Mouse (Mus musculus) midbrain, embryonic 16.5 days (tissue): ENCODE data around the gene Ccdc57. TPM values are rescaled to one million over a fixed set of nuclear protein-coding genes. Genes with fewer than 3 reads are reported as not detected.

Source experiments
- ATAC-seq: fragments of 200-750 bp; cut with Nextera tagmentation; 2 replicates; pipeline ENCODE4 v1.8.0; 2017; ENCODE audit warnings: moderate TSS enrichment
- H3K27ac ChIP-seq: fragments of 300-500 bp; sonication (generic); 2 replicates; pipeline ENCODE4 v1.5.1; 2014; ENCODE audit warnings: mild to moderate bottlenecking, low read length, mixed read lengths
- H3K27me3 ChIP-seq: fragments of 300-500 bp; sonication (generic); 2 replicates; pipeline ENCODE4 v1.6.1; 2014; ENCODE audit warnings: low read depth, low read length, mixed read lengths; ENCODE audit not compliant: control insufficient read depth, insufficient read depth
- H3K36me3 ChIP-seq: fragments of 300-500 bp; sonication (generic); 2 replicates; pipeline ENCODE4 v1.6.1; 2014; ENCODE audit warnings: mild to moderate bottlenecking, low read length, moderate library complexity, mixed read lengths; ENCODE audit not compliant: control insufficient read depth, insufficient read depth
- H3K4me1 ChIP-seq: fragments of 300-500 bp; sonication (generic); 2 replicates; pipeline ENCODE4 v1.6.1; 2014; ENCODE audit warnings: mild to moderate bottlenecking, low read length, mixed read lengths; ENCODE audit not compliant: control insufficient read depth, insufficient read depth
- H3K4me2 ChIP-seq: fragments of 300-500 bp; sonication (generic); 2 replicates; pipeline ENCODE4 v1.6.1; 2014; ENCODE audit warnings: mild to moderate bottlenecking, low read length, mixed read lengths
- H3K4me3 ChIP-seq: fragments of 300-500 bp; sonication (generic); 2 replicates; pipeline ENCODE4 v1.5.1; 2014; ENCODE audit warnings: low read depth, mild to moderate bottlenecking, low read length, moderate library complexity, mixed read lengths
- H3K9ac ChIP-seq: fragments of 300-500 bp; sonication (generic); 2 replicates; pipeline ENCODE4 v1.6.1; 2014; ENCODE audit warnings: low read depth, low read length, mixed read lengths
- H3K9me3 ChIP-seq: fragments of 300-500 bp; sonication (generic); replicated peaks from 2 replicates; pipeline ENCODE4 v1.6.1; 2014; ENCODE audit warnings: mild to moderate bottlenecking, low read length, mixed read lengths; ENCODE audit not compliant: control insufficient read depth, poor library complexity, severe bottlenecking
- WGBS: fragments of 180-500 bp; shearing (Covaris S2); extraction: QIAGEN DNeasy Blood & Tissue Kit; methylation state at CpG from one replicate; pipeline ENCODE4 v1.1.7; 2014; 5-methylcytosine and 5-hydroxymethylcytosine counted together
- polyA plus RNA-seq: library from polyadenylated mRNA; unstranded; fragments of >200 nt; fragmentation: Nextera tagmentation; extraction: Ambion mirVana; gene quantifications from 2 replicates; pipeline ENCODE4 v1.2.1, GENCODE M21; 2015

The Ccdc57 gene
- polyA plus RNA-seq: 6.8 and 7.1 TPM in 2 replicates

GRCm38 (mm10) chr11:120932564-120933398 is at the start of gene Ccdc57:
Gene Ccdc57, minus strand, starts transcription at chr11:120932872.
- Histone ChIP-seq H3K9ac (peak within 1 kb of the TSS; percentile 81), H3K4me3 (peak within 1 kb of the TSS; percentile 80), H3K4me2 (peak within 1 kb of the TSS; percentile 89), H3K27me3 (no peaks in the 10 kb centered on the region), H3K36me3 (no peaks in the 10 kb centered on the region), H3K9me3 (no peaks in the 10 kb centered on the region), H3K27ac (peak within 1 kb of the TSS; percentile 68), H3K4me1 (peaks cover 12% of the 10 kb centered on the region)
- WGBS: 8% methylated on average over 44 of the region's 44 CpGs
- ATAC-seq: peak; percentile 94

GRCm38 (mm10) chr11:120982459-120982858 is 49.8 kb upstream of the Ccdc57 start:
- Histone ChIP-seq H3K27ac (no peak overlapping the region), H3K9me3 (no peaks in the 10 kb centered on the region), H3K4me2 (no peak overlapping the region), H3K4me3 (no peak overlapping the region), H3K27me3 (no peaks in the 10 kb centered on the region), H3K9ac (no peak overlapping the region), H3K36me3 (peaks cover 21% of the 10 kb centered on the region), H3K4me1 (peaks cover 1% of the 10 kb centered on the region)
- ATAC-seq: no peak

- Histone ChIP-seq H3K27me3 (no peaks in the 10 kb centered on the region), H3K27ac (no peak overlapping the region), H3K36me3 (peaks cover 21% of the 10 kb centered on the region), H3K4me2 (no peak overlapping the region), H3K9me3 (no peaks in the 10 kb centered on the region), H3K4me3 (no peak overlapping the region), H3K9ac (no peak overlapping the region), H3K4me1 (no peaks in the 10 kb centered on the region)
- no peak for ATAC-seq
- 88% methylated on average over 4 of the region's 4 CpGs for whole genome bisulfite sequencing
Measured at GRCm38 (mm10) chr11:120981661-120982060, 49.0 kb upstream of the Ccdc57 start.

GRCm38 (mm10) chr11:120980427-120981035 is 47.9 kb upstream of the Ccdc57 start:
- Histone ChIP-seq H3K36me3 (peaks cover 15% of the 10 kb centered on the region), H3K27ac (no peak overlapping the region), H3K27me3 (no peaks in the 10 kb centered on the region), H3K4me2 (no peak overlapping the region), H3K9me3 (no peaks in the 10 kb centered on the region), H3K4me3 (no peak overlapping the region), H3K4me1 (no peaks in the 10 kb centered on the region), H3K9ac (no peak overlapping the region)
- WGBS: 86% methylated on average over 9 of the region's 9 CpGs
- ATAC-seq: no peak

GRCm38 (mm10) chr11:120979711-120980426 is 47.2 kb upstream of the Ccdc57 start:
- Histone ChIP-seq H3K9ac (no peak overlapping the region), H3K4me1 (no peaks in the 10 kb centered on the region), H3K27me3 (no peaks in the 10 kb centered on the region), H3K27ac (no peak overlapping the region), H3K36me3 (peaks cover 15% of the 10 kb centered on the region), H3K4me2 (no peak overlapping the region), H3K9me3 (no peaks in the 10 kb centered on the region), H3K4me3 (no peak overlapping the region)
- ATAC-seq: no peak
- 93% methylated on average over 8 of the region's 8 CpGs for WGBS

- Histone ChIP-seq H3K9ac (no peak overlapping the region), H3K4me3 (no peak overlapping the region), H3K27me3 (no peaks in the 10 kb centered on the region), H3K4me2 (no peak overlapping the region), H3K27ac (no peak overlapping the region), H3K9me3 (no peaks in the 10 kb centered on the region), H3K4me1 (no peaks in the 10 kb centered on the region), H3K36me3 (peaks cover 39% of the 10 kb centered on the region)
- ATAC-seq: no peak
- 88% methylated on average over 6 of the region's 6 CpGs for WGBS
Measured at GRCm38 (mm10) chr11:120973318-120973717, 40.6 kb upstream of the Ccdc57 start.

- no peaks in the 10 kb centered on the region for H3K4me1 ChIP-seq
- no peaks in the 10 kb centered on the region for H3K9me3 ChIP-seq
- no peak overlapping the region for H3K27ac ChIP-seq
- peaks cover 55% of the 10 kb centered on the region for H3K36me3 ChIP-seq
- no peak overlapping the region for H3K9ac ChIP-seq
- no peak overlapping the region for H3K4me2 ChIP-seq
- H3K27me3 ChIP-seq: no peaks in the 10 kb centered on the region
- ATAC-seq: no peak
- 92% methylated on average over 5 of the region's 5 CpGs for WGBS
- H3K4me3 ChIP-seq: no peak overlapping the region
Measured at GRCm38 (mm10) chr11:120971237-120971636, 38.6 kb upstream of the Ccdc57 start.

- peaks cover 68% of the 10 kb centered on the region for H3K36me3 ChIP-seq
- WGBS: 96% methylated on average over 5 of the region's 5 CpGs
- no peaks in the 10 kb centered on the region for H3K27me3 ChIP-seq
- H3K4me1 ChIP-seq: no peaks in the 10 kb centered on the region
- H3K4me3 ChIP-seq: no peak overlapping the region
- no peaks in the 10 kb centered on the region for H3K9me3 ChIP-seq
- ATAC-seq: no peak
- no peak overlapping the region for H3K9ac ChIP-seq
- no peak overlapping the region for H3K4me2 ChIP-seq
- H3K27ac ChIP-seq: no peak overlapping the region
Measured at GRCm38 (mm10) chr11:120969742-120970141, 37.1 kb upstream of the Ccdc57 start.

- H3K4me1 ChIP-seq: no peaks in the 10 kb centered on the region
- 82% methylated on average over 4 of the region's 4 CpGs for WGBS
- H3K4me2 ChIP-seq: no peak overlapping the region
- no peak overlapping the region for H3K4me3 ChIP-seq
- no peaks in the 10 kb centered on the region for H3K27me3 ChIP-seq
- no peak overlapping the region for H3K27ac ChIP-seq
- H3K9ac ChIP-seq: no peak overlapping the region
- peaks cover 69% of the 10 kb centered on the region for H3K36me3 ChIP-seq
- ATAC-seq: no peak
- H3K9me3 ChIP-seq: no peaks in the 10 kb centered on the region
Measured at GRCm38 (mm10) chr11:120965587-120965986, 32.9 kb upstream of the Ccdc57 start.
